Mouse (Mus musculus) T-cell, adult 2 months (primary cell): ENCODE data around the gene Akap13.

ENCODE experiments used
- DNase-seq: peaks from one replicate; pipeline ENCODE4 v3.0.0; 2022; ENCODE audit warnings: low spot score

Akap13 gene

DNA sequence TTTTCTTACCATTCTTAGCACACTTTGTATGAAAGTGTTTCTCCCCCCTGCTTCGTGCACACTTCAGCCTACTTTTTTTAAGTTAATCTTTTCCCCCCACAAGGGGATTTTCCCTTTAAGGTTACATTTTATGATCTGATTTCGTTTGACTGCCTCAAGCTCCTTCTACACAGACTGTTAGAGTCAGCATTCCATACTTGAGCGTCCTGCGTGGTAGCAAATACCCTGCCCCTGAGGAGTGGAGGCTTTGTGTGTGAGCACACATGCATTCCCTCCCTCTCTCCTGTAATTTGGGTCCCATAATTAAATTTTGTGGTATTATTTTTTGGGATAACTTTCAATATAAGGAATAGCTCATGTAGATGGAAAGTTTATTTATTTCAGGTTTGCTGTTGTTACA lies 103.8 kb downstream of the Akap13 start:
- no peak for DNase-seq

DNA sequence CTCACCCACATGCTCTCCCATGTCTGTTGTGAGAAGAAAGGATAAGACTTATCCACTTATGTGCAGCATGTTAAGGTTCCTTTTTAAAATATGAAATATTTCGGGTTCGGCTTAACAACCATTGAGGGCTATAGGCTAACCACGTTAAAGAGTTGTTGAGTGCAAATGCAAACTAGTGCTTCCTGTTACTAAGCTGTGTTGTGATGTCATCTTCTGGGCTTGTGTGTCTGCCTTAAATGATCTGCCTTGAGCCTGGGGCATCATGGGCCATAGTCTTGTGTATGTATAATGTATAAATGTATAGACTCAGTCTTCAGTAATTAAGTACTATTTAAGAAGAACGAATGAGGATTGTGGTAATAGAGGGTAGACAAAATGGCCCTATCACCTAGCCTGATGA lies 104.6 kb downstream of the Akap13 start:
- peak; percentile 24 for DNase-seq

GRCm38 (mm10) chr7:75560566-75560965 lies 105.2 kb downstream of the Akap13 start:
- no peak for DNase-seq

DNA sequence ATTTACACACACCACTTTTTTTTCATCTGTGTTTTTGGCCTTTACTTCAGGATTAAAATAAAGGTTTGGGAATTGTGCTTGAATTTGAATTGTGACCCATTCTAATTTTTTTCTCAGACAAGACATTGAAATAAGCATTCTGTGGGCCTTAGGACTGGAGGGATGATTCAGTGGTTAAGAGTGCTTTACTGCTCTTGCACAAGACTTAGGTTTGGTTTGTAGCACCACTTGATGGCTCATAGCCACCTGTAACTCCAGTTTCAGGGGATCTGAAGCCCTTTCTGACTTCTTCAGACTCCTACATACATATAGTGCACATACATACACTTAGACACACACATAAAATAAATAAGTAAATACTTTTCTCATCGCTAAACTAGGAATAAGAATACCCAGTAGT lies 105.8 kb downstream of the Akap13 start:
- no peak for DNase-seq

GRCm38 (mm10) chr7:75568276-75568675 lies 112.9 kb downstream of the Akap13 start:
- DNase-seq, result no peak

- DNase-seq, result peak; percentile 42
Observed at GRCm38 (mm10) chr7:75568883-75569282, 113.5 kb downstream of the Akap13 start.

DNA sequence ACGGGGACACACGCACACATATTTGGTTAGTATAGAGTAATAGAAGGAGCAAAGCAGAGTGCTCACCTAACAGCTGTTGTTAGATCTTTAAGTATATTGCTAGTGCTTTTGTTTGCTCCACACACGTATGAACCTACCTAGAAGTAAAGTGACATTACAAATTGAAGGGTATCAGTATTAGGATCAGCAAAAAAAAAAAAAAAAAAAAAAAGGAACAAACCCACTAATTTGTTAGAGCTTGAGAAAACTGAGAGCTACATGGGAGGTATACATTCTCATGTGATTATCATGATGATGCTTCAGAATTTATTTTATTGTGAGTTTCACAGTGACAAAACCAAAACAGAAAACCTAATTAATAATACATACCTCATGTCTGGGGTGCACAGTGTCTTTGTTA lies 114.9 kb downstream of the Akap13 start:
- no peak for DNase-seq

DNA sequence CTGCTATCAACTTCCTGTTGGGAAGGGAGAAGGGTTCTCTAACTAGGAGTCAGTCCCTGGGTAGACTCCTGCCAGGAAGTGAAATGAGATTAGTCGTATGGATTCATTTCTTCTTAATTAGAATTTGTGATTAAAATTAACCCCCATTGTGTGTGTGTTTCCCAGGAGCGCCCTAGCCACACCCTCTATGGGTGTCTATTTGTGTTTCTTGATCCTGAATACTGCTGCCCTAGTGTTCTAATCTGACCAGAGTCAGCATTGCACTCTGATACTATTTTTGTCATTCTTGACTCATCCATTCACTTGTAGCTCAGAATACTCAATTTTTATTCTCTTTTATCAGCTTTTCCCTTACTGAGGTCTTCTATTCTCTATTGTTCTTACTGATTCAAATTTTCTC lies 115.7 kb downstream of the Akap13 start:
- no peak for DNase-seq

DNA sequence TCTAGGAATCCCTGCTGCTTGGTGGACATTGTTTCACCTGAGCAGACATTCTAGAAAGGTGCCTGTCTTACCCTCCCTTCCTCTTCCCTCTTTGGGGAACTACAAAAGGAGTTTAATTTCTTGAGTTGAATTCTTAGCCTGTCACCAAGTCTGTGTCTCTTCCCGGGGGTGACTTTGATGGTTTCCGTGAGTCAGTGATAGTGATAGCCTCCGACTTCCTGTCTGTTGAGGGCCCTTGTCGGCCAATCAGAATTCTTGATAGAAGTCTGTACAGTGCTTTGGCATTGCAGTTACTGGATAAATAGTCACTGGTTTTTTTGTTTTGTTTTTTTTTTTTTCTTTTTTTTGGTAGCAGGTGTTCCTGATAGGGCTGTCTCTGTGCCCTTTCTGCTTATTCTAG lies 116.8 kb downstream of the Akap13 start:
- DNase-seq, result peak; percentile 84

- DNase-seq, result peak; percentile 67
Observed at GRCm38 (mm10) chr7:75575120-75575649, 119.9 kb downstream of the Akap13 start.

GRCm38 (mm10) chr7:75575800-75576585 lies 120.7 kb downstream of the Akap13 start:
- DNase-seq, result no peak

DNA sequence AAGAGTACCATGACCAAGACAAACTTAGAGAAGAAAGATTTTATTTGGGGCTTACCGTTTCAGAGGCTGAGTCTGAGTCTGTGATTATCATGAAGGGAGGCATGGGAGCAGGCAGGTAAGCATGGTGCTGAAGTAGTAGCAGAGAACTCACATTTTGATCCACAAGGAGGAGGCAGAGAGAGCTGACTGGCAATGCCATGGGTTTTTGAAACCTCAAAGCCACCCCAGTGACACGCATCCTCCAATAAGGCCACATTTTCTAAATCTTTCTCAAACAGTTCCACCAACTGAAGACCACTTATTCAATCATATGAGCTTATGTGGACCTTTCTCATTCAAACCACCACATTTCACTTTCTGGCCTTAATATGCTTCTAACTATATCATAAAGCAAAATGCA lies 121.5 kb downstream of the Akap13 start:
- no peak for DNase-seq

DNA sequence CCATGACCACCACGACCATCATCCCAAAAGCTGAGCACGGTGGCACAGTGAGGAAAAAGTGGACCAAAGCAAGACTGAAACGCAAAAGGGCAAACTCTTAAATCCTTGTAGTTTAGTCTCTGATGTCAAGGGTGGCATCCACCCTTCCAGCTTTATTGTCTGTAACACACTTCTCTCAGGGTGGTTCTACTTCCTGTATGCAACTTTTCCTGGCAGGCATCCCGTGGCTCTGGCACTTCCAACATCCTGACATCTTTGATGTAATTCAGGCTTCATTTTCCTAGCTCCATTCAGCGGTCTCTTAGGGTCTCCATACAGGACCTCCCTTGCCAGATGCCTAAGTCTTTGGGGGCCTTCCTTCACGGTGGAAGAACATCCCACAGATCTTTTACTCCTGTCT lies 122.0 kb downstream of the Akap13 start:
- DNase-seq, result no peak

DNA sequence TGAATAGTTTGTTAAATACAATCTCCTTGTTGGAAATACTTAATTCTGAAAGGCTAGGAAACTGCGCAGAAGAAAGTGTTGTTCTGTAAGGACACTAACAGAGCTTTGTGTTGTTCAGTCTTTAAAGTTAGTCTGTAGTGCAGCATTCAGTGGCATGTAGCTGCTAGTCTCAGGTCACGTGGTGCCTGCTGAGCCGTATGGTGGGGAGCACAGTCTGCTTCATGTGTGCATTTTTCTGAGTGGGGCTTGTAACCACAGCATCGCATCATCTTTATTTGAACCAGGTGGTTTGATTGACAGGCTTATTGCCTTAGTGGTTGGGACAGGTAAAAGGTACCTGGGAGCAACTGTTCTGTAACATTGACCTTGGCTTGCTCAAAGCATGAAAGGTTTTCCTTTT lies 123.3 kb downstream of the Akap13 start:
- DNase-seq, result peak; percentile 60

GRCm38 (mm10) chr7:75582091-75582490 lies 126.8 kb downstream of the Akap13 start:
- no peak for DNase-seq

GRCm38 (mm10) chr7:75584100-75584499 lies 128.8 kb downstream of the Akap13 start:
- DNase-seq, result no peak

GRCm38 (mm10) chr7:75585409-75585808 lies 130.1 kb downstream of the Akap13 start:
- DNase-seq, result no peak

DNA sequence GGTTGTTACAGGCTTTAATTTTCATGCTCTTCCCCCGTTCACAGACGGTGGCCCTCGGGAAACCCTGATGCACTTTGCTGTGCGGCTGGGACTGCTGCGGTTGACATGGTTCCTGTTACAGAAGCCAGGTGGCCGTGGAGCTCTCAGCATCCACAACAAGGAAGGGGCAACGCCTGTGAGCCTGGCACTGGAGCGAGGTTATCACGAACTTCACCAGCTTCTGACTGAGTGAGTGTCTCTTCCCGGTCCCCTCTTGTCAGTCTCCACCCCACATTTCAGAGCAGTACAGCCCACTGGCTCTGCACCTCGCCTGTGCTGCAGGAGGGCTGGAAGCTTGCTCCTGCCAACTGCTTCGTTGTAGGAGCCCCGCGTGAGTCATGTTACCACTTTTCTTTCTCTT lies 130.8 kb downstream of the Akap13 start:
- peak; percentile 86 for DNase-seq

DNA sequence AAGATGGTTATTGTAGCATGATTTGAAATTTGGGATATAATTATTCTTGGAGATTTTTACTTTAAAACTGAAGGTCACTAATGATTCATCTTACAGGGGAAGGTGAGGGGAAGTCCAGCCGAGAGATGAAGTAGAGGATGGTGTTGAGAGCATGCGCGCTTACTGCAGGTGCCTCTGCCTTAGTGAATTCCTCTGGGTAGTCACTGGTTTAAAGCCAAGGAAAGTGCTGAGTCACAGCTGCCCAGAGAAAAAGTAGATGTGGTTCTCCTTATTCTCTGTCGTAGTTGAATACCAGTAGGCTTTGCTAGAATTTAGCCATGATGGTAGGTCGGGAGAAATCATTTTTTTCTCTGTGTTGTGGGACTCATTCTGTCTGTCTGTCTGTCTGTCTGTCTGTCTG lies 132.4 kb downstream of the Akap13 start:
- no peak for DNase-seq

DNA sequence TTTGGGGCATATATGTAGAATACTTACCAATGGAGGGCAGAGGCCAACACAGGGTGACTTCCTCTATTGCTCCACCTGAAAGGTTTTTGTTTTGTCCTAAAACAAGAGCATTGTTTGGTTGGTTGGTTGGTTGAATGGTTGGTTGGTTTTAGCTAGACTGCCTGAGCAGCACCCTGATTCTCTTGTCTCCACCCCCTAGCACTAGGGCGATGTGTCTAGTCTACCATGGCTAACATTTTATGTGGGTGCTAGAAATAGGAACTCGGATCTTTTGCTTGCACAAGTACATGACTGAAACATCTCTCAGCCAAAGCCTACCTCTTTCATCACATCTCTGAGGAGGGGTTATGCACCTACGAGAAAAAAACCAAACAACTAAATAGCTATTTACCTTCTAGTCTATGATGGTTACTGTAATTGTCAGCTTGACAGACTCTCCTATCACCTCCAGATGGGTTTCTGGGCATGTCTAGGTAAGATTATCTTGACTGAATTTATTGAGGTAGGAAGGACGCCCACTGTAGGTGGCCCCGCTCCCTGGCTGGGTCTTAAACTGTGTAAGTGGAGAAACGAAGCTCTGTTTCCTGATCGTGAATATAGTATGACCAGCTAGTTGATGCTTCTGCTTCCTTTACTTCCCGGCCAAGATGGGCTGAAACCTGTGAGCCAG lies 134.1 kb downstream of the Akap13 start:
- DNase-seq, result no peak

GRCm38 (mm10) chr7:75591961-75592360 lies 136.6 kb downstream of the Akap13 start:
- no peak for DNase-seq

DNA sequence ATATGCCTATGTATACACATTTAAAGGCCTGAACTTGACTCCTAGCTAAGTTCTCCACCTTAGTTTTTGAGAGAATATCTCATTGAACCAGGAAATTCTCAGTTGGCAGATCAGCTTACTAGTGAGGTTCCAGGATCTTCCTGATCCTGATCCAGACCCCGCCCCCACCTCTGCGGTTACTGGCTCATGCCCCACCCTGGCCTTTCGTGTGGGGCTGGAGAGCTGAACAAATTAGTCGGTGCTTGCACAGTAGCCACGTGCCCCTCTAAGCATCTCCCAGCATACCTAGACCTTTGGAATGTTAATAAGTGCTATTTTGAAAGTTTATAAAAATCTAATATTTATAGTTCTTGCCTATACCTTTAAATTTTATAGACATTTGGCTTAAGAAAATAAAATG lies 139.5 kb downstream of the Akap13 start:
- DNase-seq, result no peak

GRCm38 (mm10) chr7:75595268-75595667 lies 139.9 kb downstream of the Akap13 start:
- DNase-seq, result no peak
